Mouse (Mus musculus) gastrocnemius, postnatal 25 days (tissue): ENCODE measurements at regions not wholly inside any gene's neighbourhood (a gene's known extent, or its start where the extent isn't known, plus 50 kb on each side); places are given as distances from the start of the nearest gene placed in this dataset.

Experiments
- DNase-seq: peaks from one replicate; pipeline ENCODE4 v3.0.0; 2022

- no peak for DNase-seq
These were observed 63.0 kb upstream of the Adamts5 start for GRCm38 (mm10) chr16:85964352-85965210.

- DNase-seq = no peak
These were observed 54.5 kb upstream of the Adamts5 start for GRCm38 (mm10) chr16:85956006-85956562.

- DNase-seq = no peak
These were observed 50.0 kb upstream of the Adamts5 start for GRCm38 (mm10) chr16:85951628-85952027.
